Mouse (Mus musculus) induced T-regulatory cell, adult 2 months (primary cell): ENCODE results near the gene Apol10a.
"Not testable (repeated sequence)": the region's sequence is repeated elsewhere in the genome, so short reads cannot be mapped to it uniquely, and the experiment has no call there.

ENCODE experiments used
- DNase-seq: peaks from one replicate; pipeline ENCODE4 v3.0.0-alpha.2; 2012; ENCODE audit warnings: low read depth

Gene Apol10a

GRCm38 (mm10) chr15:77476693-77477092 is at the start of gene Apol10a:
Gene Apol10a (plus strand): TSS chr15:77477047.
- DNase-seq: not testable (repeated sequence)

DNA sequence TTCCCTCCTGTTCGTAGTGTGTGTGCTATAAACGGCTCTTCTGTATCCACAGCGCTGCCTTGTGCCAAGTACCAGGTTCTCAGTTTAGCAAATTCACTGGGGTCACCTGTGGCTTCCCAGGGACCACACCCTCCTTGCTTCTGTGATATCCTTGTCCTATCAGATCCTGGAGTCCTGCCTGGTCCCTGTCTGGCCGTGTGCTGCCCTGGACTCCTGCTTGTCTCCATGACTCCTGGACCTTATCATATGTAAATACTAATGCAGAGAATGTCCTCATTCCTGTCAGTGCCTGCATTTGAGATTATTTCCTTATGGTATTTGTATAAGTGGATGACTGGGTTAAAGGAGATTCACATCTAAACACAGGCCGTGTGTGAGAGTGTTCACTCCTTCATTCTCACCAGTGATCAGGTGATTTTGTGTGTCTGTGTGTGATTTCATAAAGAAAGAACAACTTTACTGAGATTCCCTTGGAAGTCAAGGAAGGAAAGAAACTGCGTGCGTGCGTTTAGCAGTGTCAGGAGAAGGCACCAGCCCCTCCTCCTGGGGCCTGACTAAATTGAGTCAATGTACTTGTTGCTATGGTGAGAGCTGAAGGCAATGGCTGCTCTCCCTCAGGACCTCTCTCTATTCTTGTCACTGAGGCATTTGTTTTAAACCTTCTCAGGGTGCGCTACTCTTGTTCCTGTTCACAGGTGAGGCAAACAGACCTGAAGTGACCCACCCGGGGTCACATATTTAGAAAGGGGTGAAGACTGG is 48.0 kb upstream of the Apol10a start:
- DNase-seq: not testable (repeated sequence)

- not testable (repeated sequence) for DNase-seq
Measured at GRCm38 (mm10) chr15:77444746-77445145, 32.1 kb upstream of the Apol10a start.

GRCm38 (mm10) chr15:77445668-77446067 is 31.2 kb upstream of the Apol10a start:
- not testable (repeated sequence) for DNase-seq

DNA sequence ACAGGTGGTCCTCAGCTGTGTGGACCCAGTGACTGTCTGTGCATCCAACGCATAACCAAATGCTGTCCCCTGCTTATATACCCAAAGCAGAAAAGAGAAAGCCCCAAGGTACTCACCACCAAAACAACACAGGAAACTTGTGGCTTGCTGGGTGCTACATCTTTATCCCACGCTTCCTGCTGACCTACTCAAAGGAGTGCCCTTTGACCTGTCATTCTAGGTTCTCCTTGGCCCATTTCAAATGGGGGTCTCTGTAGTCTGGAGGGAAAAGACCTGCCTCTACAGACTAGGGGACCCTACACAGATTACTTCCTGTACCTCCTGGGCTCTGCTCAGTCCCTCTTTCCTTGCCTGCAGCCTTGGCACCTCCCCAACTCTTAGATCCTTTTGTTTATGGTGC is 29.5 kb upstream of the Apol10a start, which contains the start of gene Apol7b:
TSS of gene Apol7b (minus strand) at position 101 of the 400 bp plus-strand sequence.
- DNase-seq: not testable (repeated sequence)

- peak; percentile 21 for DNase-seq
Measured at GRCm38 (mm10) chr15:77449927-77450326, 26.9 kb upstream of the Apol10a start.

GRCm38 (mm10) chr15:77474699-77475390 is 2.0 kb upstream of the Apol10a start:
- DNase-seq: not testable (repeated sequence)

GRCm38 (mm10) chr15:77482140-77482794 is 5.4 kb downstream of the Apol10a start:
- no peak for DNase-seq

- not testable (repeated sequence) for DNase-seq
Measured at GRCm38 (mm10) chr15:77493181-77493580, 16.3 kb downstream of the Apol10a start.

GRCm38 (mm10) chr15:77494694-77495093 is 17.8 kb downstream of the Apol10a start:
- not testable (repeated sequence) for DNase-seq

GRCm38 (mm10) chr15:77507966-77508365 is 31.1 kb downstream of the Apol10a start, which contains the start of gene Apol11a:
Gene Apol11a (plus strand): TSS chr15:77508271.
- DNase-seq: not testable (repeated sequence)

- not testable (repeated sequence) for DNase-seq
Measured at GRCm38 (mm10) chr15:77520596-77520995, 43.7 kb downstream of the Apol10a start.

DNA sequence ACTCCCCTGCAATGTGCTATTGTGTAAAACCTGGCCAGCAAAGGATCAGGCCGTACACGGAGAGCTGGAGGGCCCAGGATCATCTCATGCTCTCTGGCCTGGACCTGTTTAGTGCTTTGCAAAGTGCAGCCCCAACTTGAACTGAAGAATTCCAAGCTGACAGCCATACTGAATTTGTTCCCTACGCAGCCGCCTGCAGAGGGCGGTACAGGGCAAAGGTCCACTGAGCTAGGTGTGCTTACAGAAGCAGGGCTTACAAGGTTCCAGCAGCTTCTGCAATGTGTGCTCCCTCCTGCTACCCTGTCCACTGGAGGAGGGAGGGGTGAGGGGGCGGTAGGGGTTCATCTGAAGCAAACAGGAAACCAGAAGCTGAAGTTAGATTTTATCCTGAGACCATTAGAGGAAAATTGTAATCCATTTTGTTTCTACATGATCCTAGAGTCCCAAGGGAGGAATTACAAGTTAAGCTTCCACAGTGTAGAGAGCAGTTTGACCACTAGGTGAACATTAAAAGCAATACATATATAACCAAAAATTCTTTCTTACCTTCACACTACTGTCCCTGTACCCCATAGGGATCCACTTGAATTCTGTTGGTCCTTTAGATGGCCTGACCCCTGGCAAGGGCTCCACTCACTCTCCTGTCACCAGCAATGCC is 46.5 kb downstream of the Apol10a start:
- peak; percentile 41 for DNase-seq

DNA sequence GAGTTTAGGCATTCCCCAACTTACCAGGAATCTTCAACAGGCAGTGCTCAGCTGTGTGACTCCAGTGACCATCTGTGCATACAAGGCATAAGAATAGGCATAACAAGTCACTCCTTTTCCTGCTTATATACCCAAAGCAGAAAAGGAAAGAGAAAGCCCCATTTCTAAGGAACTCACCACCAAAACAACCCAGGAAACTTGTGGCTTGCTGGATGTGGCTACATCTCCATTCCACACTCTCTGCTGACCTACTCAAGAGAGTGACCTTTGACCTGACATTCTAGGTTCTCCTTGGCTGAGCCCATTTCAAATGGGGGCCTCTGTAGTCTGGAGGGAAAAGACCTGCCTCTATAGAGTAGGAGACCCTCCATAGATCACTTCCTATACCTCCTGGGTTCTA is 56.4 kb downstream of the Apol10a start, which contains the start of gene Apol7c:
TSS of gene Apol7c (minus strand) at position 101 of the 400 bp plus-strand sequence.
- no peak for DNase-seq

GRCm38 (mm10) chr15:77539221-77539620 is 62.4 kb downstream of the Apol10a start:
- not testable (repeated sequence) for DNase-seq
